Mouse (Mus musculus) midbrain, embryonic 14.5 days (tissue): ENCODE results near the gene N4bp2l2. TPM values are rescaled to one million over a fixed set of nuclear protein-coding genes. Genes with fewer than 3 reads are reported as not detected.

ENCODE experiments used
- ATAC-seq: fragments of 200-750 bp; cut with Nextera tagmentation; 2 replicates; pipeline ENCODE4 v1.8.0; 2017; ENCODE audit warnings: moderate number of reproducible peaks, moderate library complexity; ENCODE audit not compliant: low FRiP score, low TSS enrichment
- DNase-seq: peaks from one replicate; pipeline ENCODE4 v3.0.0-alpha.2; 2015
- H3K27ac ChIP-seq: fragments of 300-500 bp; sonication (generic); replicated peaks from 2 replicates; pipeline ENCODE4 v1.5.1; 2014; ENCODE audit warnings: mild to moderate bottlenecking, low read depth, low read length, moderate library complexity
- H3K27me3 ChIP-seq: fragments of 300-500 bp; sonication (generic); 2 replicates; pipeline ENCODE4 v1.6.1; 2014; ENCODE audit warnings: low read length, control low read depth, mixed read lengths; ENCODE audit not compliant: control insufficient read depth, insufficient read depth
- H3K36me3 ChIP-seq: fragments of 300-500 bp; sonication (generic); 2 replicates; pipeline ENCODE4 v1.6.1; 2014; ENCODE audit warnings: low read length, control low read depth; ENCODE audit not compliant: control insufficient read depth, insufficient read depth
- H3K4me1 ChIP-seq: fragments of 300-500 bp; sonication (generic); 2 replicates; pipeline ENCODE4 v1.6.1; 2014; ENCODE audit warnings: mild to moderate bottlenecking, antibody characterized with exemption, low read length, control low read depth; ENCODE audit not compliant: control insufficient read depth, insufficient read depth
- H3K4me2 ChIP-seq: fragments of 300-500 bp; sonication (generic); 2 replicates; pipeline ENCODE4 v1.6.1; 2014; ENCODE audit warnings: mild to moderate bottlenecking, low read length, moderate library complexity
- H3K4me3 ChIP-seq: fragments of 300-500 bp; sonication (generic); replicated peaks from 2 replicates; pipeline ENCODE4 v1.5.1; 2014; ENCODE audit warnings: low read depth, low read length
- H3K9ac ChIP-seq: fragments of 300-500 bp; sonication (generic); replicated peaks from 2 replicates; pipeline ENCODE4 v1.6.1; 2014; ENCODE audit warnings: mild to moderate bottlenecking, low read length, moderate library complexity
- H3K9me3 ChIP-seq: fragments of 300-500 bp; sonication (generic); 2 replicates; pipeline ENCODE4 v1.6.1; 2016; ENCODE audit warnings: low read length, control low read depth, mixed read lengths; ENCODE audit not compliant: control insufficient read depth
- WGBS: fragments of 180-500 bp; shearing (Covaris S2); extraction: QIAGEN DNeasy Blood & Tissue Kit; methylation state at CpG from one replicate; pipeline ENCODE4 v1.1.7; 2014; 5-methylcytosine and 5-hydroxymethylcytosine counted together
- polyA plus RNA-seq: library from polyadenylated mRNA; unstranded; fragments of >200 nt; fragmentation: Nextera tagmentation; extraction: Ambion mirVana; gene quantifications from 2 replicates; pipeline ENCODE4 v1.2.1, GENCODE M21; 2014

Gene N4bp2l2
- polyA plus RNA-seq, 1 experiment from 2014 or later: 31.6 TPM

- Histone ChIP-seq H3K4me3 (no peak overlapping the region), H3K27ac (no peak overlapping the region), H3K4me1 (no peaks in the 10 kb centered on the region), H3K36me3 (no peaks in the 10 kb centered on the region), H3K4me2 (no peak overlapping the region), H3K9ac (no peak overlapping the region), H3K9me3 (no peaks in the 10 kb centered on the region), H3K27me3 (no peaks in the 10 kb centered on the region)
- DNase-seq (no peak), ATAC-seq (no peak)
- 62% methylated on average over 6 of the region's 6 CpGs for WGBS
Observed at GRCm38 (mm10) chr5:150584337-150584729, 81.7 kb downstream of the N4bp2l2 start.

- ATAC-seq: no peak
- H3K4me2 ChIP-seq: no peak overlapping the region
- H3K9me3 ChIP-seq: no peaks in the 10 kb centered on the region
- 71% methylated on average over 5 of the region's 5 CpGs for WGBS
- no peaks in the 10 kb centered on the region for H3K4me1 ChIP-seq
- DNase-seq: no peak
- H3K4me3 ChIP-seq: no peak overlapping the region
- no peaks in the 10 kb centered on the region for H3K27me3 ChIP-seq
- no peak overlapping the region for H3K9ac ChIP-seq
- H3K27ac ChIP-seq: no peak overlapping the region
- no peaks in the 10 kb centered on the region for H3K36me3 ChIP-seq
Observed at GRCm38 (mm10) chr5:150583622-150584336, 82.2 kb downstream of the N4bp2l2 start.

- no peaks in the 10 kb centered on the region for H3K4me1 ChIP-seq
- H3K27me3 ChIP-seq: no peaks in the 10 kb centered on the region
- 87% methylated on average over 5 of the region's 5 CpGs for WGBS
- ATAC-seq: no peak
- H3K9ac ChIP-seq: no peak overlapping the region
- no peaks in the 10 kb centered on the region for H3K9me3 ChIP-seq
- H3K27ac ChIP-seq: no peak overlapping the region
- no peak overlapping the region for H3K4me2 ChIP-seq
- H3K4me3 ChIP-seq: no peak overlapping the region
- no peaks in the 10 kb centered on the region for H3K36me3 ChIP-seq
- no peak for DNase-seq
Observed at GRCm38 (mm10) chr5:150583181-150583580, 82.8 kb downstream of the N4bp2l2 start.

- Histone ChIP-seq H3K4me3 (no peak overlapping the region), H3K27me3 (no peaks in the 10 kb centered on the region), H3K4me2 (no peak overlapping the region), H3K27ac (no peak overlapping the region), H3K9me3 (no peaks in the 10 kb centered on the region), H3K36me3 (no peaks in the 10 kb centered on the region), H3K9ac (no peak overlapping the region), H3K4me1 (no peaks in the 10 kb centered on the region)
- ATAC-seq (no peak), DNase-seq (no peak)
- WGBS: 56% methylated on average over 6 of the region's 6 CpGs
Observed at GRCm38 (mm10) chr5:150581180-150581579, 84.8 kb downstream of the N4bp2l2 start.

- Histone ChIP-seq H3K4me2 (no peak overlapping the region), H3K27me3 (no peaks in the 10 kb centered on the region), H3K4me3 (no peak overlapping the region), H3K27ac (no peak overlapping the region), H3K9me3 (no peaks in the 10 kb centered on the region), H3K36me3 (peaks cover 8% of the 10 kb centered on the region), H3K4me1 (no peaks in the 10 kb centered on the region), H3K9ac (no peak overlapping the region)
- DNase-seq (no peak), ATAC-seq (no peak)
- WGBS: 87% methylated on average over 6 of the region's 6 CpGs
Observed at GRCm38 (mm10) chr5:150578613-150579171, 87.3 kb downstream of the N4bp2l2 start.

GRCm38 (mm10) chr5:150576832-150577231, 89.2 kb downstream of the N4bp2l2 start:
- H3K4me1 ChIP-seq: no peaks in the 10 kb centered on the region
- DNase-seq (no peak), ATAC-seq (no peak)
- 83% methylated on average over 11 of the region's 11 CpGs for WGBS
- H3K36me3 ChIP-seq: peaks cover 10% of the 10 kb centered on the region
- no peaks in the 10 kb centered on the region for H3K27me3 ChIP-seq
- H3K4me3 ChIP-seq: no peak overlapping the region
- no peak overlapping the region for H3K4me2 ChIP-seq
- no peaks in the 10 kb centered on the region for H3K9me3 ChIP-seq
- no peak overlapping the region for H3K9ac ChIP-seq
- no peak overlapping the region for H3K27ac ChIP-seq

GRCm38 (mm10) chr5:150574885-150575284, 91.1 kb downstream of the N4bp2l2 start:
- Histone ChIP-seq H3K27me3 (no peaks in the 10 kb centered on the region), H3K4me2 (no peak overlapping the region), H3K4me1 (no peaks in the 10 kb centered on the region), H3K27ac (no peak overlapping the region), H3K36me3 (peaks cover 16% of the 10 kb centered on the region), H3K4me3 (no peak overlapping the region), H3K9me3 (no peaks in the 10 kb centered on the region), H3K9ac (no peak overlapping the region)
- DNase-seq: no peak
- no peak for ATAC-seq
- WGBS: 82% methylated on average over 5 of the region's 5 CpGs

- no peak overlapping the region for H3K4me2 ChIP-seq
- H3K4me1 ChIP-seq: no peaks in the 10 kb centered on the region
- DNase-seq (no peak), ATAC-seq (no peak)
- no peak overlapping the region for H3K27ac ChIP-seq
- no peak overlapping the region for H3K9ac ChIP-seq
- no peaks in the 10 kb centered on the region for H3K9me3 ChIP-seq
- no peaks in the 10 kb centered on the region for H3K27me3 ChIP-seq
- peaks cover 16% of the 10 kb centered on the region for H3K36me3 ChIP-seq
- 96% methylated on average over 3 of the region's 3 CpGs for WGBS
- no peak overlapping the region for H3K4me3 ChIP-seq
Observed at GRCm38 (mm10) chr5:150574403-150574802, 91.6 kb downstream of the N4bp2l2 start.
